Mouse (Mus musculus) forebrain, postnatal 0 days (tissue): Measurements from ENCODE around the gene Slfn1. TPM values are rescaled to one million over a fixed set of nuclear protein-coding genes. Genes with fewer than 3 reads are reported as not detected.
"Not testable (repeated sequence)": the region's sequence is repeated elsewhere in the genome, so short reads cannot be mapped to it uniquely, and the experiment has no call there.

Experiments used
- ATAC-seq: fragments of 200-750 bp; cut with Nextera tagmentation; 2 replicates; pipeline ENCODE4 v1.8.0; 2017; ENCODE audit warnings: mild to moderate bottlenecking, moderate library complexity
- DNase-seq: peaks from one replicate; pipeline ENCODE4 v3.0.0-alpha.2; 2015
- H3K27ac ChIP-seq: fragments of 300-500 bp; sonication (generic); 2 replicates; pipeline ENCODE4 v1.5.1; 2014; ENCODE audit warnings: low read depth, mild to moderate bottlenecking, antibody characterized with exemption, low read length, moderate library complexity, mixed read lengths
- H3K27me3 ChIP-seq: fragments of 300-500 bp; sonication (generic); 2 replicates; pipeline ENCODE4 v1.6.1; 2014; ENCODE audit warnings: mild to moderate bottlenecking, low read length, mixed read lengths; ENCODE audit not compliant: insufficient read depth
- H3K36me3 ChIP-seq: fragments of 300-500 bp; sonication (generic); 2 replicates; pipeline ENCODE4 v1.6.1; 2014; ENCODE audit warnings: mild to moderate bottlenecking, moderate library complexity; ENCODE audit not compliant: insufficient read depth
- H3K4me1 ChIP-seq: fragments of 300-500 bp; sonication (generic); 2 replicates; pipeline ENCODE4 v1.6.1; 2014; ENCODE audit warnings: antibody characterized with exemption; ENCODE audit not compliant: insufficient read depth
- H3K4me2 ChIP-seq: fragments of 300-500 bp; sonication (generic); 2 replicates; pipeline ENCODE4 v1.6.1; 2014; ENCODE audit warnings: low read depth, mild to moderate bottlenecking, moderate library complexity
- H3K4me3 ChIP-seq: fragments of 300-500 bp; sonication (generic); 2 replicates; pipeline ENCODE4 v1.5.1; 2014; ENCODE audit warnings: low read depth, low read length, mixed read lengths
- H3K9ac ChIP-seq: fragments of 300-500 bp; sonication (generic); 2 replicates; pipeline ENCODE4 v1.6.1; 2014; ENCODE audit warnings: mild to moderate bottlenecking
- H3K9me3 ChIP-seq: fragments of 300-500 bp; sonication (generic); 2 replicates; pipeline ENCODE4 v1.6.1; 2016; ENCODE audit warnings: low read length
- CTCF ChIP-seq: sonication (generic); IDR thresholded peaks from 2 replicates; pipeline ENCODE4 v1.5.1; 2016; ENCODE audit warnings: antibody characterized with exemption, control low read depth, low read depth
- WGBS: fragments of 180-500 bp; shearing (Covaris S2); extraction: QIAGEN DNeasy Blood & Tissue Kit; methylation state at CpG from one replicate; pipeline ENCODE4 v1.1.7; 2014; 5-methylcytosine and 5-hydroxymethylcytosine counted together
- polyA plus RNA-seq: library from polyadenylated mRNA; unstranded; fragments of >200 nt; fragmentation: Nextera tagmentation; extraction: Ambion mirVana; gene quantifications from 2 replicates; pipeline ENCODE4 v1.2.1, GENCODE M21; 2015
- total RNA-seq: library from RNA; depleted of rRNA; stranded (reverse); fragments of >200 nt; gene quantifications from 2 replicates; pipeline ENCODE4 v1.2.3, GENCODE M21; 2014; rRNA removed

Slfn1 gene
- total and polyA plus RNA-seq, 2 experiments from 2014 or later = 0.08 to 0.14 TPM

DNA sequence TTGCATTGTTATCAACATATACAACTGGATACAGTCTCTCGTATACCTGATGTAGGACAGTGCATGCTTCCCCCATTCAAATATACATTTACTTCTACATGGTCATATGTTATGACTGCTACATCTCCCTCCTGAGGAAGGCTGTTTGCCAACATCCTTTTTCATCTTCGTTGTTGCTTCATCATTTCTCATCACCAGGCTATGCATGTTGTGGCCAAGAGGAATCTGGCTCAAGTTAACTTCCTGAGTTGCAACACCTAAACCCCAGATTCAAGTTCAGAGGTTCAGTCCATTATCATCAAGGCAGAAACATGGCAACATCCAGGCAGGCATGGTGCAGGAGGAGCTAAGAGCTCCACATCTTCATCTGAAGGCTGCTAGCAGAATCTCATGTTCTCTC lies 8.3 kb downstream of the Slfn1 start:
- 81% methylated on average over 2 of the region's 2 CpGs for WGBS
- no peak overlapping the region for H3K4me2 ChIP-seq
- no peak for DNase-seq
- H3K27me3 ChIP-seq = no peaks in the 10 kb centered on the region
- no peak overlapping the region for H3K27ac ChIP-seq
- H3K36me3 ChIP-seq = no peaks in the 10 kb centered on the region
- H3K9ac ChIP-seq = no peak overlapping the region
- TF ChIP-seq CTCF = no peak
- H3K4me3 ChIP-seq = no peak overlapping the region
- no peaks in the 10 kb centered on the region for H3K4me1 ChIP-seq
- ATAC-seq = no peak
- no peaks in the 10 kb centered on the region for H3K9me3 ChIP-seq

DNA sequence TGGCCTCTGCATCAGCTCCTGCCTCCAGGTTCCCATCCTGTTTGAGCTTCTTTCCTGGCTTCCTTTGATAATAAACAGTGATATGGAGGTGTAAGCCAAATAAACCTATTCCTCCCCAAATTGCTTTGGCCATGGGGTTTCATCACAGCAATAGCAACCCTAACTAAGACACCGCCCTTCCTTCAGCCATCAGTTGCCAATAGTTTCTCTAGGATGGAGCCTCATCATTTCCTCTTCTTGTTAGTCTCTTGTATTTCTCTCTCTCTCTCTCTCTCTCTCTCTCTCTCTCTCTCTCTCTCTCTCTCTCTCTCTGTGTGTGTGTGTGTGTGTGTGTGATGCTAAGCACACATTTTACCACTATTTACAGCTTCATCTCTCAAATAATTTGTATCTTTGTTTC lies 9.0 kb downstream of the Slfn1 start:
- not testable (repeated sequence) for H3K4me1 ChIP-seq, H3K4me3 ChIP-seq, H3K36me3 ChIP-seq, H3K9me3 ChIP-seq, H3K27ac ChIP-seq, H3K4me2 ChIP-seq, H3K27me3 ChIP-seq, H3K9ac ChIP-seq, DNase-seq, ATAC-seq
- WGBS = no CpG with 5 or more reads among the region's 1 CpGs

DNA sequence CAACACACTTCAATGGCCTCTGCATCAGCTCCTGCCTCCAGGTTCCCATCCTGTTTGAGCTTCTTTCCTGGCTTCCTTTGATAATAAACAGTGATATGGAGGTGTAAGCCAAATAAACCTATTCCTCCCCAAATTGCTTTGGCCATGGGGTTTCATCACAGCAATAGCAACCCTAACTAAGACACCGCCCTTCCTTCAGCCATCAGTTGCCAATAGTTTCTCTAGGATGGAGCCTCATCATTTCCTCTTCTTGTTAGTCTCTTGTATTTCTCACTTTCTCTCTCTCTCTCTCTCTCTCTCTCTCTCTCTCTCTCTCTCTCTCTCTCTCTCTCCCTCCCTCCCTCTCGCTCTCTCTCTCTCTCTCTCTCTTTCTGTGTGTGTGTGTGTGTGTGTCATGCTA lies 20.6 kb downstream of the Slfn1 start:
- WGBS = 100% methylated on average over 1 of the region's 2 CpGs
- H3K4me2 ChIP-seq, H3K9me3 ChIP-seq, H3K4me3 ChIP-seq, H3K27ac ChIP-seq, ATAC-seq, H3K4me1 ChIP-seq, DNase-seq, H3K27me3 ChIP-seq, H3K9ac ChIP-seq, H3K36me3 ChIP-seq: not testable (repeated sequence)

GRCm38 (mm10) chr11:83148939-83149338 lies 32.3 kb downstream of the Slfn1 start:
- not testable (repeated sequence) for H3K9ac ChIP-seq, ATAC-seq, H3K36me3 ChIP-seq, H3K4me1 ChIP-seq, H3K4me3 ChIP-seq, DNase-seq, H3K27me3 ChIP-seq, H3K4me2 ChIP-seq, H3K9me3 ChIP-seq, H3K27ac ChIP-seq
- WGBS = no CpG with 5 or more reads among the region's 1 CpGs

Other genes starting within 250 kb of the Slfn1 start
- 4.3 and 6.0 TPM in 2 replicates for gene Rffl, start 245.6 kb upstream of the Slfn1 start, total RNA-seq
- 2.3 and 2.8 TPM in 2 replicates for gene Rffl, start 245.6 kb upstream of the Slfn1 start, polyA plus RNA-seq
- 8.6 and 9.5 TPM in 2 replicates for gene Rad51d, start 226.2 kb upstream of the Slfn1 start, total RNA-seq
- 13.4 and 14.0 TPM in 2 replicates for gene Rad51d, start 226.2 kb upstream of the Slfn1 start, polyA plus RNA-seq
- not detected in 2 replicates for gene Fndc8, start 224.7 kb upstream of the Slfn1 start, total RNA-seq
- gene Fndc8, start 224.7 kb upstream of the Slfn1 start, polyA plus RNA-seq = 0.06 and 0.29 TPM in 2 replicates
- 31.5 and 34.9 TPM in 2 replicates for gene Nle1, start 208.4 kb upstream of the Slfn1 start, total RNA-seq
- gene Nle1, start 208.4 kb upstream of the Slfn1 start, polyA plus RNA-seq = 26.4 and 27.2 TPM in 2 replicates
- gene Unc45b, start 206.3 kb upstream of the Slfn1 start, total RNA-seq = 1.4 and 3.0 TPM in 2 replicates
- gene Unc45b, start 206.3 kb upstream of the Slfn1 start, polyA plus RNA-seq = 2.2 and 2.4 TPM in 2 replicates
- 2.6 and 5.4 TPM in 2 replicates for gene Slfn5, start 165.5 kb upstream of the Slfn1 start, total RNA-seq
- gene Slfn5, start 165.5 kb upstream of the Slfn1 start, polyA plus RNA-seq = 1.5 and 2.4 TPM in 2 replicates
- 1.3 and 2.2 TPM in 2 replicates for gene Slfn9, start 125.0 kb upstream of the Slfn1 start, total RNA-seq
- gene Slfn9, start 125.0 kb upstream of the Slfn1 start, polyA plus RNA-seq = 0.93 and 1.3 TPM in 2 replicates
- 0.23 and 0.29 TPM in 2 replicates for gene Slfn8, start 96.0 kb upstream of the Slfn1 start, total RNA-seq
- gene Slfn8, start 96.0 kb upstream of the Slfn1 start, polyA plus RNA-seq = 0.06 and 0.27 TPM in 2 replicates
- 1.8 and 3.5 TPM in 2 replicates for gene Slfn2, start 51.7 kb upstream of the Slfn1 start, total RNA-seq
- 1.5 and 1.9 TPM in 2 replicates for gene Slfn2, start 51.7 kb upstream of the Slfn1 start, polyA plus RNA-seq
- 0.05 and 0.08 TPM in 2 replicates for gene Slfn4, start 58.3 kb downstream of the Slfn1 start, total RNA-seq
- 0.06 TPM in 2 replicates for gene Slfn4, start 58.3 kb downstream of the Slfn1 start, polyA plus RNA-seq
- 0.24 and 0.38 TPM in 2 replicates for gene Slfn3, start 74.5 kb downstream of the Slfn1 start, total RNA-seq
- gene Slfn3, start 74.5 kb downstream of the Slfn1 start, polyA plus RNA-seq = 0.10 TPM in 2 replicates
- gene Slfn14, start 169.9 kb downstream of the Slfn1 start, total RNA-seq = not detected in 2 replicates
- gene Slfn14, start 169.9 kb downstream of the Slfn1 start, polyA plus RNA-seq = not detected in 2 replicates
- gene Ap2b1, start 182.2 kb downstream of the Slfn1 start, total RNA-seq = 200 and 230 TPM in 2 replicates
- gene Ap2b1, start 182.2 kb downstream of the Slfn1 start, polyA plus RNA-seq = 76.4 and 110 TPM in 2 replicates
- 8.8 and 12.8 TPM in 2 replicates for gene Pex12, start 185.7 kb downstream of the Slfn1 start, total RNA-seq
- 14.6 and 16.2 TPM in 2 replicates for gene Pex12, start 185.7 kb downstream of the Slfn1 start, polyA plus RNA-seq